Mouse (Mus musculus) thymus, postnatal 36 days (tissue): ENCODE results near the gene Fam76a.

ENCODE experiments used
- DNase-seq, 2 experiments: peaks; one replicate each; pipeline ENCODE4 v3.0.0; 2022; ENCODE audit warnings: mixed read lengths in 2 of 2

The Fam76a gene

DNA sequence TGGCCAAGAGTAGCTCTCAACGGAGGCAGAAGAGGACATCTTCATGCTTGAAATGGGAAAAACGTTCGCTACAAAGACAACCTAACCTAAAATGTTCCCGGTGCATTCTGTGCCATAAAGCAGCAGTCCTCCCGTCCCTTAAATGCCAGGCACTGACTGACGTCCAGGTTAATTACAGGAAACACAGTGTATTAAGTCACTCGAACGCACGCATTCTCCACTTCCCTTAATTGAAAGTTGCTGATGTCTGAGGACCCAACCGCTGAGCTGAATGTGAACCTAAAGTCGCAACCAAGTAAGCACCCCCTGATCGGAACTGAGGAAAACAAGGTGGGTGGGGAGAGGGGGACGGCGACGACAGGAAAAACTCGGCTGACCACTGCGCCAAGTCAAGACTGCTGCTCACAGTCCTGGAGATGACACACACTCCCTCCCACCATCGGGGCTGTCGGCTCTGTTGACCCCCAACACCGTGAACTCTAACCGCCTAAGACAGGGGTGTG, 38.7 kb downstream of the Fam76a start:
- peak in 1 of 2 experiments; percentile 2 for DNase-seq

- no peak for DNase-seq
Observed at GRCm38 (mm10) chr4:132874363-132875097, 47.8 kb downstream of the Fam76a start.

GRCm38 (mm10) chr4:132873481-132874362, 48.6 kb downstream of the Fam76a start:
- DNase-seq = no peak

- DNase-seq = no peak
Observed at GRCm38 (mm10) chr4:132871116-132871515, 51.2 kb downstream of the Fam76a start.

DNA sequence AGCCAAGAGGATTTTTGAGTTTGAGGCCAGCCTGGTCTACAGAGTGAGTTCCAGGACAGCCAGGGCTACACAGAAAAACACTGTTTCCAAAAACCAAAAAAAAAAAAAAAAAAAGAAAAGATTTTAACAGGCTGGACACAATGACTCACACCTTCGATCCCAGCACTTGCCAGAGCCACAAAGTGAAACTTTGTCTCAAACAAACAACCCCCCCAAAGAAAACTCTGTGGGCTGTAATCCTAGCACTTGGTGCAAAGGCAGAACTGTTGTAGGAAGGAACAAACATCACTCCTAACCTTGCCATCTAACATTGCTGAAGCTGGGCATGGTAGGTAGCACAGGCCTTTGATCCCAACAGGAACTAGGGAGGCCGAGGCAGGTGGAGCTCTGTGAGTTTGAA, 57.5 kb downstream of the Fam76a start:
- no peak for DNase-seq

DNA sequence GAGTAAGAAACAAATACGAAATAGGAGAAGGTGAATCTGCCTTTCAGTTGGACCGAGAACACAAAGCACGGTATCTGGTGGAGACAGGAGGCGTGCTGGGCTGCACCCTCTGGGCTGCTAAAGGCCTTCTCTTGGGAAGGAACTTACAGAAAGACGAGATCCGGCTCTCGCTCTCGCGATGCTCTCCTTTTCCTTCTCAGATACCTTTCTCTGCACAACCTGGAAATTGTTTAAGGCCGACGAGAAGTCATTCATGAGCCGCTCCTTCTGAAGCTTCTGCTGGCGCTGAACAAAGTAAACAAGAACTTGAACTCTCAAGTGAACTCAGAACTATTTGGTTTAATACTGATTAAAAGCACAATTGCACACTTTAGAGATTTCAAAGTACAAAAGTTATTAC, 59.3 kb downstream of the Fam76a start:
- DNase-seq = no peak

DNA sequence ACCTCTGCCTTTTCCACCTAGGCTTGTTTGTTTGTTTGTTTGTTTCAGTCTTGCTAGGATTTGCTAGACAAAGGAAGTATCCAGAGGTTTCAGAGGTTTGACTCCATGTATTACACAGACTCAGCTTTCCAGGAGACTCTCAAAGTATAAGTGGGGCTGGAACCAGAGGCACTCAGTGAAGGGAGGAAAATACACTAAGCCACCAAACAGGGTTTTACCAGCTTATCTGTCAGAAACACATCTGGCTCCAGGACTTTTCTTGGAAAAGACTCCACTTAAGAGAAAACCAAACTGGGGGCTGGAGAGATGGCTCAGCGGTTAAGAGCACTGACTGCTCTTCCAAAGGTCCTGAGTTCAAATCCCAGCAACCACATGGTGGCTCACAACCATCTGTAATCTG, 61.5 kb downstream of the Fam76a start:
- DNase-seq = no peak
